Mouse (Mus musculus) liver, adult 2 months (tissue): ENCODE results near the gene Padi2. TPM values are rescaled to one million over a fixed set of nuclear protein-coding genes. Genes with fewer than 3 reads are reported as not detected.

ENCODE experiments used
- DNase-seq: peaks from one replicate; pipeline ENCODE4 v3.0.0-alpha.2; 2011; ENCODE audit warnings: low read depth, low spot score; ENCODE audit errors: extremely low read depth
- H3K27ac ChIP-seq: fragments of 200-500 bp; replicated peaks from 2 replicates; pipeline ENCODE4 v1.5.1; 2012; ENCODE audit warnings: low read depth, mild to moderate bottlenecking, control low read depth, inconsistent platforms, low read length; ENCODE audit not compliant: insufficient read depth
- H3K27me3 ChIP-seq: fragments of 200-500 bp; 2 replicates; pipeline ENCODE4 v1.6.1; 2012; ENCODE audit warnings: mild to moderate bottlenecking, moderate library complexity, low read length, inconsistent platforms; ENCODE audit not compliant: control insufficient read depth, insufficient read depth
- H3K36me3 ChIP-seq: fragments of 200-500 bp; 2 replicates; pipeline ENCODE4 v1.6.1; 2012; ENCODE audit warnings: low read length, inconsistent platforms; ENCODE audit not compliant: control insufficient read depth, insufficient read depth
- H3K4me1 ChIP-seq: fragments of 200-500 bp; 2 replicates; pipeline ENCODE4 v1.6.1; 2011; ENCODE audit warnings: low read length; ENCODE audit not compliant: control insufficient read depth, insufficient read depth
- H3K4me3 ChIP-seq: fragments of 200-500 bp; 2 replicates; pipeline ENCODE4 v1.5.1; 2011; ENCODE audit warnings: low read depth, mild to moderate bottlenecking, control low read depth, low read length, moderate library complexity; ENCODE audit not compliant: insufficient read depth
- H3K79me2 ChIP-seq: fragments of 200-500 bp; 2 replicates; pipeline ENCODE4 v1.6.1; 2012; ENCODE audit warnings: inconsistent platforms, mild to moderate bottlenecking, low read length, moderate library complexity; ENCODE audit not compliant: control insufficient read depth, insufficient read depth
- H3K9ac ChIP-seq: fragments of 200-500 bp; 2 replicates; pipeline ENCODE4 v1.6.1; 2012; ENCODE audit warnings: low read depth, mild to moderate bottlenecking, control low read depth, inconsistent platforms, low read length
- CTCF ChIP-seq: fragments of 200-500 bp; IDR thresholded peaks from 2 replicates; pipeline ENCODE4 v1.5.1; 2011; ENCODE audit warnings: low read depth, low read length, control low read depth
- POLR2A ChIP-seq: fragments of 200-500 bp; IDR thresholded peaks from 2 replicates; pipeline ENCODE4 v1.6.1; 2011; ENCODE audit warnings: low read length, control low read depth; ENCODE audit not compliant: insufficient read depth; ENCODE audit errors: extremely low read depth
- WGBS: fragments of 180-500 bp; shearing (Covaris S2); methylation state at CpG from one replicate; pipeline ENCODE4 v1.1.7; 2018; 5-methylcytosine and 5-hydroxymethylcytosine counted together
- polyA plus RNA-seq: library from polyadenylated mRNA; depleted of rRNA; stranded (reverse); fragments of >200 nt; gene quantifications from 2 replicates; pipeline ENCODE4 v1.2.3, GENCODE M21; 2012
- total RNA-seq: library from RNA; depleted of rRNA; stranded (reverse); fragments of >200 nt; gene quantifications from 2 replicates; pipeline ENCODE4 v1.2.3, GENCODE M21; 2014

The Padi2 gene
- total and polyA plus RNA-seq, 2 experiments = 0.09 to 0.21 TPM

GRCm38 (mm10) chr4:140962950-140963349, 56.8 kb downstream of the Padi2 start:
- Histone ChIP-seq H3K79me2 (peaks cover 26% of the 10 kb centered on the region; the same call in 1 of the 2 replicates), H3K4me1 (peaks cover 13% of the 10 kb centered on the region), H3K27me3 (no peaks in the 10 kb centered on the region), H3K4me3 (peak overlapping the region; percentile 50), H3K27ac (peak overlapping the region; percentile 98), H3K9ac (peak overlapping the region; percentile 55), H3K36me3 (peaks cover 8% of the 10 kb centered on the region; the same call in 1 of the 2 replicates)
- WGBS = 10% methylated on average over 5 of the region's 5 CpGs
- no peak for TF ChIP-seq CTCF
- TF ChIP-seq POLR2A = no peak
- peak; percentile 96 for DNase-seq

GRCm38 (mm10) chr4:140963941-140964597, 57.9 kb downstream of the Padi2 start:
- peak overlapping the region; percentile 5; the same call in 1 of the 2 replicates for H3K27ac ChIP-seq

GRCm38 (mm10) chr4:140964620-140965019, 58.5 kb downstream of the Padi2 start:
- TF ChIP-seq CTCF (peak; percentile 70), POLR2A (no peak)
- no peak overlapping the region for H3K9ac ChIP-seq
- H3K27ac ChIP-seq = no peak overlapping the region
- H3K4me1 ChIP-seq = peaks cover 13% of the 10 kb centered on the region
- H3K27me3 ChIP-seq = no peaks in the 10 kb centered on the region
- 18% methylated on average over 7 of the region's 7 CpGs for WGBS
- peak; percentile 56 for DNase-seq
- H3K79me2 ChIP-seq = peaks cover 26% of the 10 kb centered on the region; the same call in 1 of the 2 replicates
- peaks cover 8% of the 10 kb centered on the region; the same call in 1 of the 2 replicates for H3K36me3 ChIP-seq
- H3K4me3 ChIP-seq = no peak overlapping the region

More at GRCm38 (mm10) chr4:140963941-140964597, 57.9 kb downstream of the Padi2 start:
- peaks cover 13% of the 10 kb centered on the region for H3K4me1 ChIP-seq
- TF ChIP-seq CTCF (no peak), POLR2A (no peak)
- peaks cover 26% of the 10 kb centered on the region; the same call in 1 of the 2 replicates for H3K79me2 ChIP-seq
- H3K27me3 ChIP-seq = no peaks in the 10 kb centered on the region
- H3K9ac ChIP-seq = no peak overlapping the region
- WGBS = 77% methylated on average over 9 of the region's 9 CpGs
- H3K4me3 ChIP-seq = no peak overlapping the region
- peak; percentile 43 for DNase-seq
- peaks cover 8% of the 10 kb centered on the region; the same call in 1 of the 2 replicates for H3K36me3 ChIP-seq

- Histone ChIP-seq H3K27ac (no peak overlapping the region), H3K36me3 (peaks cover 28% of the 10 kb centered on the region), H3K79me2 (peaks cover 19% of the 10 kb centered on the region; the same call in 1 of the 2 replicates), H3K4me3 (no peak overlapping the region), H3K4me1 (peaks cover 9% of the 10 kb centered on the region), H3K9ac (no peak overlapping the region), H3K27me3 (no peaks in the 10 kb centered on the region)
- WGBS = 84% methylated on average over 11 of the region's 11 CpGs
- TF ChIP-seq CTCF (no peak), POLR2A (no peak)
- no peak for DNase-seq
Measured at GRCm38 (mm10) chr4:140967386-140968159, 61.4 kb downstream of the Padi2 start.

- no peak overlapping the region for H3K27ac ChIP-seq
- no peaks in the 10 kb centered on the region for H3K79me2 ChIP-seq
- no peaks in the 10 kb centered on the region for H3K4me1 ChIP-seq
- H3K9ac ChIP-seq = no peak overlapping the region
- H3K4me3 ChIP-seq = no peak overlapping the region
- 90% methylated on average over 13 of the region's 13 CpGs for WGBS
- no peak for TF ChIP-seq CTCF
- TF ChIP-seq POLR2A = no peak
- DNase-seq = no peak
- H3K27me3 ChIP-seq = no peaks in the 10 kb centered on the region
- H3K36me3 ChIP-seq = peaks cover 38% of the 10 kb centered on the region
Measured at GRCm38 (mm10) chr4:140971691-140972090, 65.5 kb downstream of the Padi2 start.

- Histone ChIP-seq H3K27ac (no peak overlapping the region), H3K4me3 (no peak overlapping the region), H3K27me3 (no peaks in the 10 kb centered on the region), H3K79me2 (no peaks in the 10 kb centered on the region), H3K9ac (no peak overlapping the region), H3K4me1 (no peaks in the 10 kb centered on the region), H3K36me3 (peaks cover 39% of the 10 kb centered on the region)
- WGBS = 96% methylated on average over 6 of the region's 6 CpGs
- no peak for DNase-seq
- TF ChIP-seq POLR2A (no peak), CTCF (no peak)
Measured at GRCm38 (mm10) chr4:140974408-140974807, 68.3 kb downstream of the Padi2 start.
